Mouse (Mus musculus) hindbrain, embryonic 16.5 days (tissue): Measurements from ENCODE around the gene Sdad1. TPM values are rescaled to one million over a fixed set of nuclear protein-coding genes. Genes with fewer than 3 reads are reported as not detected.

Source experiments
- ATAC-seq: fragments of 200-750 bp; cut with Nextera tagmentation; 2 replicates; pipeline ENCODE4 v1.8.0; 2017; ENCODE audit warnings: moderate TSS enrichment, moderate library complexity
- H3K27ac ChIP-seq: fragments of 300-500 bp; sonication (generic); 2 replicates; pipeline ENCODE4 v1.5.1; 2014; ENCODE audit warnings: low read depth, mild to moderate bottlenecking, control low read depth, low read length, moderate library complexity
- H3K27me3 ChIP-seq: fragments of 300-500 bp; sonication (generic); replicated peaks from 2 replicates; pipeline ENCODE4 v1.6.1; 2014; ENCODE audit warnings: low read length; ENCODE audit not compliant: control insufficient read depth, insufficient read depth
- H3K36me3 ChIP-seq: fragments of 300-500 bp; sonication (generic); 2 replicates; pipeline ENCODE4 v1.6.1; 2014; ENCODE audit warnings: mild to moderate bottlenecking, low read length, moderate library complexity, mixed read lengths; ENCODE audit not compliant: control insufficient read depth, insufficient read depth
- H3K4me1 ChIP-seq: fragments of 300-500 bp; sonication (generic); 2 replicates; pipeline ENCODE4 v1.6.1; 2014; ENCODE audit warnings: low read depth, low read length; ENCODE audit not compliant: control insufficient read depth, insufficient read depth
- H3K4me2 ChIP-seq: fragments of 300-500 bp; sonication (generic); 2 replicates; pipeline ENCODE4 v1.6.1; 2014; ENCODE audit warnings: mild to moderate bottlenecking, low read length, control low read depth, moderate library complexity
- H3K4me3 ChIP-seq: fragments of 300-500 bp; sonication (generic); 2 replicates; pipeline ENCODE4 v1.5.1; 2014; ENCODE audit warnings: mild to moderate bottlenecking, low read length, control low read depth, moderate library complexity
- H3K9ac ChIP-seq: fragments of 300-500 bp; sonication (generic); 2 replicates; pipeline ENCODE4 v1.6.1; 2014; ENCODE audit warnings: low read depth, mild to moderate bottlenecking, control low read depth, low read length, moderate library complexity
- H3K9me3 ChIP-seq: fragments of 300-500 bp; sonication (generic); 2 replicates; pipeline ENCODE4 v1.6.1; 2014; ENCODE audit warnings: mild to moderate bottlenecking, low read length, moderate library complexity; ENCODE audit not compliant: control insufficient read depth
- WGBS: fragments of 180-500 bp; shearing (Covaris S2); extraction: QIAGEN DNeasy Blood & Tissue Kit; methylation state at CpG from one replicate; pipeline ENCODE4 v1.1.7; 2014; 5-methylcytosine and 5-hydroxymethylcytosine counted together
- polyA plus RNA-seq: library from polyadenylated mRNA; unstranded; fragments of >200 nt; fragmentation: Nextera tagmentation; extraction: Ambion mirVana; gene quantifications from 2 replicates; pipeline ENCODE4 v1.2.1, GENCODE M21; 2015

Sdad1 gene
- polyA plus RNA-seq, 1 experiment from 2014 or later, result 27.0 TPM

- no peak overlapping the region for H3K4me2 ChIP-seq
- no peaks in the 10 kb centered on the region for H3K27me3 ChIP-seq
- no peaks in the 10 kb centered on the region for H3K9me3 ChIP-seq
- no peaks in the 10 kb centered on the region for H3K4me1 ChIP-seq
- WGBS, result 95% methylated on average over 14 of the region's 14 CpGs
- no peak overlapping the region for H3K27ac ChIP-seq
- no peak overlapping the region for H3K9ac ChIP-seq
- ATAC-seq, result no peak
- H3K4me3 ChIP-seq, result no peak overlapping the region
- no peaks in the 10 kb centered on the region for H3K36me3 ChIP-seq
Observed at GRCm38 (mm10) chr5:92318596-92318995, 8.3 kb upstream of the Sdad1 start.

GRCm38 (mm10) chr5:92318119-92318518 is 7.8 kb upstream of the Sdad1 start:
- Histone ChIP-seq H3K4me2 (no peak overlapping the region), H3K9ac (no peak overlapping the region), H3K27me3 (no peaks in the 10 kb centered on the region), H3K4me1 (no peaks in the 10 kb centered on the region), H3K4me3 (no peak overlapping the region), H3K36me3 (no peaks in the 10 kb centered on the region), H3K9me3 (no peaks in the 10 kb centered on the region), H3K27ac (no peak overlapping the region)
- 86% methylated on average over 7 of the region's 7 CpGs for WGBS
- ATAC-seq, result no peak

- H3K4me1 ChIP-seq, result peaks cover 9% of the 10 kb centered on the region
- ATAC-seq, result no peak
- WGBS, result 83% methylated on average over 7 of the region's 7 CpGs
Observed at GRCm38 (mm10) chr5:92313776-92314175, 3.5 kb upstream of the Sdad1 start.

GRCm38 (mm10) chr5:92312046-92312715 is 1.9 kb upstream of the Sdad1 start:
- Histone ChIP-seq H3K4me2 (0 out of 2 replicates have a peak overlapping the region, but pooled peaks have one; percentile 20), H3K4me3 (no peak overlapping the region), H3K36me3 (no peaks in the 10 kb centered on the region), H3K9me3 (no peaks in the 10 kb centered on the region), H3K27me3 (no peaks in the 10 kb centered on the region), H3K27ac (no peak overlapping the region), H3K9ac (no peak overlapping the region), H3K4me1 (peaks cover 14% of the 10 kb centered on the region)
- ATAC-seq, result no peak
- WGBS, result 14% methylated on average over 13 of the region's 13 CpGs

More at GRCm38 (mm10) chr5:92313776-92314175, 3.5 kb upstream of the Sdad1 start:
- Histone ChIP-seq H3K9me3 (no peaks in the 10 kb centered on the region), H3K27ac (no peak overlapping the region), H3K9ac (no peak overlapping the region), H3K4me2 (no peak overlapping the region), H3K36me3 (no peaks in the 10 kb centered on the region), H3K27me3 (no peaks in the 10 kb centered on the region), H3K4me3 (no peak overlapping the region)

- Histone ChIP-seq H3K4me1 (peaks cover 10% of the 10 kb centered on the region), H3K4me3 (no peak overlapping the region), H3K9me3 (no peaks in the 10 kb centered on the region), H3K4me2 (no peak overlapping the region), H3K27me3 (no peaks in the 10 kb centered on the region), H3K27ac (no peak overlapping the region), H3K9ac (no peak overlapping the region), H3K36me3 (peaks cover 45% of the 10 kb centered on the region)
- WGBS, result 90% methylated on average over 3 of the region's 3 CpGs
- no peak for ATAC-seq
Observed at GRCm38 (mm10) chr5:92304291-92304690, 6.0 kb downstream of the Sdad1 start.

- 90% methylated on average over 13 of the region's 13 CpGs for WGBS
- H3K4me2 ChIP-seq, result no peak overlapping the region
- H3K9me3 ChIP-seq, result no peaks in the 10 kb centered on the region
- H3K4me1 ChIP-seq, result no peaks in the 10 kb centered on the region
- no peak overlapping the region for H3K27ac ChIP-seq
- H3K4me3 ChIP-seq, result no peak overlapping the region
- no peak for ATAC-seq
- peaks cover 58% of the 10 kb centered on the region for H3K36me3 ChIP-seq
- H3K9ac ChIP-seq, result no peak overlapping the region
- no peaks in the 10 kb centered on the region for H3K27me3 ChIP-seq
Observed at GRCm38 (mm10) chr5:92302149-92302840, 8.0 kb downstream of the Sdad1 start.

GRCm38 (mm10) chr5:92294525-92294924 is 15.8 kb downstream of the Sdad1 start:
- Histone ChIP-seq H3K4me3 (no peak overlapping the region), H3K4me1 (no peaks in the 10 kb centered on the region), H3K9me3 (no peaks in the 10 kb centered on the region), H3K36me3 (peaks cover 42% of the 10 kb centered on the region), H3K27ac (no peak overlapping the region), H3K9ac (no peak overlapping the region), H3K4me2 (no peak overlapping the region), H3K27me3 (no peaks in the 10 kb centered on the region)
- WGBS, result 87% methylated on average over 2 of the region's 2 CpGs
- no peak for ATAC-seq

- H3K27me3 ChIP-seq, result no peaks in the 10 kb centered on the region
- no peak for ATAC-seq
- H3K27ac ChIP-seq, result no peak overlapping the region
- 94% methylated on average over 6 of the region's 6 CpGs for WGBS
- no peak overlapping the region for H3K4me3 ChIP-seq
- no peak overlapping the region for H3K9ac ChIP-seq
- no peak overlapping the region for H3K4me2 ChIP-seq
- no peaks in the 10 kb centered on the region for H3K9me3 ChIP-seq
- H3K36me3 ChIP-seq, result peaks cover 39% of the 10 kb centered on the region
- H3K4me1 ChIP-seq, result no peaks in the 10 kb centered on the region
Observed at GRCm38 (mm10) chr5:92291652-92292414, 18.4 kb downstream of the Sdad1 start.

GRCm38 (mm10) chr5:92287840-92288239 is 22.4 kb downstream of the Sdad1 start:
- H3K9ac ChIP-seq, result no peak overlapping the region
- peaks cover 37% of the 10 kb centered on the region for H3K36me3 ChIP-seq
- ATAC-seq, result no peak
- H3K27ac ChIP-seq, result no peak overlapping the region
- no peaks in the 10 kb centered on the region for H3K27me3 ChIP-seq
- H3K9me3 ChIP-seq, result no peaks in the 10 kb centered on the region
- no peak overlapping the region for H3K4me2 ChIP-seq
- 86% methylated on average over 6 of the region's 6 CpGs for WGBS
- H3K4me3 ChIP-seq, result no peak overlapping the region
- no peaks in the 10 kb centered on the region for H3K4me1 ChIP-seq
